Mouse (Mus musculus) leukemia stem cell, adult 10-12 weeks (primary cell): ENCODE results near the gene Ncapg2. TPM values are rescaled to one million over a fixed set of nuclear protein-coding genes. Genes with fewer than 3 reads are reported as not detected.

ENCODE experiments used
- polyA plus RNA-seq: library from polyadenylated mRNA; stranded (reverse); fragments of >175 nt; gene quantifications from 2 replicates; pipeline ENCODE4 v1.2.3, GENCODE M21; 2012; ENCODE audit warnings: low replicate concordance

Ncapg2 gene
- 14.4 and 19.4 TPM in 2 replicates for polyA plus RNA-seq

GRCm38 (mm10) chr12:116405045-116405835 is at the start of gene Ncapg2:
Gene Ncapg2 (plus strand): TSS chr12:116405402.

GRCm38 (mm10) chr12:116485591-116486403 is 80.6 kb downstream of the Ncapg2 start, which contains the start of gene Ptprn2:
Gene Ptprn2 (plus strand): TSS chr12:116485720.

Other genes with a start within 250 kb of the Ncapg2 start
- gene Wdr60, start 142.4 kb upstream of the Ncapg2 start, polyA plus RNA-seq, result 2.3 and 3.4 TPM in 2 replicates
- gene Gm11027, start 130.0 kb upstream of the Ncapg2 start, polyA plus RNA-seq, result not detected in 2 replicates
- 23.3 and 48.8 TPM in 2 replicates for gene Esyt2, start 124.2 kb upstream of the Ncapg2 start, polyA plus RNA-seq
- gene Ptprn2, start 80.3 kb downstream of the Ncapg2 start, polyA plus RNA-seq, result 0.06 TPM in 1 of 2 replicates, not detected in the other